In genomic region chr16:29833875-29834274, GRCm38 (mm10) we compare ENCODE assay signal across 21 mouse cellular contexts.
A peak's percentile ranks its signal among the peaks of the same experiment; 100 is the strongest.
DNase-seq lines count a peak whose midpoint lies in the region; ATAC-seq and TF ChIP-seq lines count a peak whose summit lies in the region.
"Had no signal": no experiment of that assay in that cellular context is flagged by ENCODE, and none has a peak within 500 bp of the region (broad histone marks: within the 10 kb centered on the region; RNA-seq: fewer than 3 reads in every experiment).

No protein-coding gene starts in this region.

- H3K4me1 ChIP-seq in G1E (ENCODE audit: insufficient read depth, low read depth, low read length), result peaks cover 56% of the 10 kb centered on the region
- H3K4me1 ChIP-seq in intestine, embryonic 15.5 days (replicated peaks), result peaks cover 11% of the 10 kb centered on the region; the same call in 1 of the 2 replicates

- H3K9me3 ChIP-seq in G1E (replicated peaks), result no peaks in the 10 kb centered on the region
- H3K9me3 ChIP-seq in intestine, embryonic 15.5 days, result no peaks in the 10 kb centered on the region
- H3K9me3 ChIP-seq: heart, embryonic 15.5 days had no signal

- no peak for ATAC-seq in CD4-positive, CD25-positive, alpha-beta regulatory T cell, adult 4 months
- peak; percentile 63 for ATAC-seq in G1E (ENCODE audit: extremely low read depth, insufficient number of reproducible peaks, low FRiP score, poor library complexity, severe bottlenecking)
- ATAC-seq in intestine, embryonic 15.5 days, result peak; percentile 80
- ATAC-seq in megakaryocyte, adult 5-6 weeks (ENCODE audit: poor library complexity, severe bottlenecking), result 0 out of 2 replicates have a peak, but pooled peaks have one; percentile 38
- no peak for ATAC-seq in activated CD4-positive, CD25-positive, alpha-beta regulatory T cell, adult 4 months
- ATAC-seq: hindbrain, embryonic 16.5 days; Patski had no signal

- no peak overlapping the region for H3K9ac ChIP-seq in intestine, embryonic 15.5 days
- H3K9ac ChIP-seq: heart, embryonic 15.5 days; lung, embryonic 14.5 days had no signal

- H3K27ac ChIP-seq in intestine, embryonic 15.5 days, result no peak overlapping the region
- H3K27ac ChIP-seq: heart, embryonic 15.5 days; stomach, postnatal 0 days had no signal

- H3K27me3 ChIP-seq in G1E (ENCODE audit: insufficient read depth, low read length), result no peaks in the 10 kb centered on the region
- H3K27me3 ChIP-seq in intestine, embryonic 15.5 days (replicated peaks), result no peaks in the 10 kb centered on the region
- H3K27me3 ChIP-seq: heart, embryonic 15.5 days; Patski had no signal

- no peak overlapping the region for H3K4me2 ChIP-seq in intestine, embryonic 15.5 days (replicated peaks)
- H3K4me2 ChIP-seq: heart, embryonic 15.5 days; lung, embryonic 14.5 days; midbrain, embryonic 11.5 days had no signal

- 62% methylated on average over 6 of the region's 6 CpGs for WGBS in intestine, embryonic 15.5 days

- H3K36me3 ChIP-seq in G1E (replicated peaks), result peaks cover 54% of the 10 kb centered on the region
- H3K36me3 ChIP-seq in intestine, embryonic 15.5 days, result no peaks in the 10 kb centered on the region
- H3K36me3 ChIP-seq: heart, embryonic 15.5 days had no signal

- peak; percentile 40 for DNase-seq in CD4-positive, CD25-positive, alpha-beta regulatory T cell, adult 2 months (ENCODE audit: low read depth, low spot score)
- peak; percentile 48 for DNase-seq in G1E (ENCODE audit: low spot score)
- no peak for DNase-seq in urinary bladder, postnatal 10 days (ENCODE audit: low spot score)
- DNase-seq in heart, adult 8-10 months (ENCODE audit: low spot score), result no peak
- DNase-seq: adrenal gland, postnatal 10 days; cerebellum, postnatal 10 days; heart, adult 18-20 months; kidney, adult 2 months; kidney, postnatal 4 days; lung, postnatal 36 days; right cerebral cortex, adult 18-20 months had no signal

- H3K4me3 ChIP-seq in G1E (ENCODE audit: low read depth, low read length), result peak overlapping the region; percentile 65
- H3K4me3 ChIP-seq in intestine, embryonic 15.5 days (replicated peaks), result no peak overlapping the region
- H3K4me3 ChIP-seq: heart, embryonic 15.5 days had no signal

- no peak for TF ChIP-seq CTCF in G1E (IDR thresholded peaks at IDR 0.05; ENCODE audit: low read depth, low read length)

Comparison
In these comparisons a context has a peak if more than half of its experiments do, and no peak if none do; other contexts are left out.
1. DNase-seq: peak in CD4-positive, CD25-positive, alpha-beta regulatory T cell, adult 2 months (single experiment) and G1E (single experiment); none in urinary bladder, postnatal 10 days (single experiment) and heart, adult 8-10 months (single experiment).
2. ATAC-seq: peak in G1E (single experiment), intestine, embryonic 15.5 days (single experiment) and megakaryocyte, adult 5-6 weeks (single experiment); none in CD4-positive, CD25-positive, alpha-beta regulatory T cell, adult 4 months (single experiment) and activated CD4-positive, CD25-positive, alpha-beta regulatory T cell, adult 4 months (single experiment).